Mouse (Mus musculus): ENCODE results near the gene Lrrc55. TPM values are rescaled to one million over a fixed set of nuclear protein-coding genes. Genes with fewer than 3 reads are reported as not detected.
"Not testable (repeated sequence)": the region's sequence is repeated elsewhere in the genome, so short reads cannot be mapped to it uniquely, and the experiment has no call there.

Gene Lrrc55
- polyA plus RNA-seq (2012; rRNA removed), result 0.20 and 0.38 TPM in 2 replicates

GRCm38 (mm10) chr2:85196901-85197300 is at the start of gene Lrrc55:
Gene Lrrc55, minus strand, starts transcription at chr2:85197197.
- DNase-seq (ENCODE audit: low read depth), result no peak

DNA sequence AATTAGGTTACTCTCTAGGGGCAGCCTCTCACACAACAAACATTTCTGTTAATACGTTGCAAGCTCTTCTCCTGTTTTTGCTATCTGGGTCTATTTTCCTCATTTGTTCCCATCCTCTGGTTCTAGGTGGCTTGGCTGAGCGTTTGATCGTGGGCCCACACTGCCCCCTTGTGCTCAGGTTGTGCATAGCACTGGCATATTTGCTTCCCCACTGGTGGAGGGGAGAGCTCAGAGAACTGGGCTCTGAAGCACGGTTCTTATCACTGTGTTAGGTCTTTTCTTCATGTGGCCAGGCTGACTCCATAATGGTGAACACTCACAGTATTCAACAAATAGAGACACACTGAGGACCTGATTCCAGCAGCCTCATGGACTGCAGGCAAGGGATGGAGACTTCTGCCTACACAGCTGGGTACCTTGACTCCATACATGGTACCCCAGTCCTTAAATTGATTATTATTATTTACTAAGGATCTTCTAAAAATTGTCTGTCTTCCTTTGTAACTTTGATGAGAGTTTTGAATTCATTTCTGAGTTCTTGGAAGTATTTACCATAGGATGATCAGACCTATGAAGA is 49.6 kb upstream of the Lrrc55 start:
- DNase-seq (ENCODE audit: low read depth), result no peak

GRCm38 (mm10) chr2:85245737-85246136 is 48.7 kb upstream of the Lrrc55 start:
- DNase-seq (ENCODE audit: low read depth), result no peak

GRCm38 (mm10) chr2:85238068-85238667 is 41.2 kb upstream of the Lrrc55 start:
- DNase-seq (ENCODE audit: low read depth), result no peak

- DNase-seq (ENCODE audit: low read depth), result not testable (repeated sequence)
These were observed 40.2 kb upstream of the Lrrc55 start for GRCm38 (mm10) chr2:85237231-85237630.

DNA sequence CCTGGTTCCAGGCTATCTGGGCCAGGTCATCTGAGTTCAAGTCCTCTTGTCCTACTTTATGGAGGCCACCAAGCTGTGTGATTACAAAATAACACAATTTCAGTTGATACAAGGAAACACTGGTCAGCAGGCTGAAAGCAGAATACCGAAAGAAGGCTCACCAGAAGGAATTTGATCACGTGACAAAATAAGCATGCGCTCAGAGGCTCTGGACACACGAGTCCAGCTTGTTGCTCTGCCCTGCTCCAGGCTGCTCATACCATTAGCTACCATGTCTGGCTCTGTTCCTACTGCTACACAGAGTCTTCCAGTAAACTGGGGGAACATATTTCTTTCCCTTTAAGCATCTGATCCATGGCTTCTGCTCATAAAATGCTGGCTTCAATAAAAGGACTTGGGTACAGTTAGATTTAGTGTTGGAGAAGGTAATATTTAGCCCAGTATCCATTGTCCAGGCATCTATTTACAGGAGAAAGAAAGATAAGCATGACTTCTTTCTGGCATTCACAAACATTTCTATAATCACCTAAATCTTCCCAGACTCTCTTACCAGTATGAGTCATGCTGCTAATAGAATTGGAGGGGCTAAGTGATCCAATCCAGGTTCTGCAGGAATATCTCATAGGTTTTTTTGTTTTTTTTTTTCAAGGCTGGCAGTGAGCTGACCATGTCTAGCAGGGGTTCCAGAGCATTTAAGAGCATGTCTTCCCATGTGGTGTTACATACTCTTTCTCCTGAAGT is 33.9 kb upstream of the Lrrc55 start:
- no peak for DNase-seq (ENCODE audit: low read depth)

DNA sequence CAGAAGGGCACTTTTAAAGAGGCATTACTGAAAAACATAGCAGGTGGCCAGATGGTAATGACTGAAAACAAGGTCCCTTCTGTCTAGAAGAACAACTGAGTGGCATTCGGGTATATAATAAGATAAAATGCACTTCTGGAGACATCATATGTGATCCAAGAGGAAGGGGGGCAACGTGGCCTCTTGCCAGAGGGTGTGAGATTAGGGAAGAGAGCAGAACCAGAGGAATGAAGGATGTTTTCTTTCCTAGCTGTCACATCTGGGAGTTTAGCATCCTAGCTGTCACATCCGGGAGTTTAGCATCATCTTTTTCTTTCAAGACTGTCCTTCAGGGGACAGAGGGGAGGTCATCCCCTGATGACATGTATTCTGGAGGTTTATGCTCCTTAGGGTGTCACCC is 32.6 kb upstream of the Lrrc55 start:
- DNase-seq (ENCODE audit: low read depth), result no peak

DNA sequence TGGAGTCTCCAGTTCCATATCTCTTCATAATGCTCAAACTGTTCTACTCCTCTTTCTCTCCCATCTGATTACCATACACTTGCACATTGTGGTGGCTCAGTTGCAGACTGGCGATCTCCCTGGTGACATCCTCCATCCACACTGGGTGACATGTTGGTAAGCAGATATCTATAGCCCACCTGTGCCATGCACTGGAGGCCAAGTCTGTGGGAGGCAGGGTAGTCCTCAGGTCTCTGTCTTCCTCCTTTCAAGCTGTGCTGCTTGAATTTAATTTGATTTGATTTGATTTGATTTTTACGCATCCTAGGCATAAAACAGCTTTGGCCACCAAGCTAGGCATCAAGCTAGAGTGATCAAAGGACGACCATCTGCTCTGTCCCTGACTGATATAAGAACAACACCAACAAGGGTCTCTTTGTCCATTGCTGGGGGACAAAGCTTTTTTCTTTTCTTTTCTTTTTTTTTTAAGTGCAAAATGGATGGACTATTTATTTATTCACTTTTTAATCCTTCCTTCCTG is 30.9 kb upstream of the Lrrc55 start:
- DNase-seq (ENCODE audit: low read depth), result no peak

GRCm38 (mm10) chr2:85224221-85225179 is 27.5 kb upstream of the Lrrc55 start:
- no peak for DNase-seq (ENCODE audit: low read depth)

- DNase-seq (ENCODE audit: low read depth), result no peak
These were observed 19.6 kb upstream of the Lrrc55 start for GRCm38 (mm10) chr2:85216606-85217005.

- DNase-seq (ENCODE audit: low read depth), result no peak
These were observed 16.7 kb upstream of the Lrrc55 start for GRCm38 (mm10) chr2:85213746-85214145.

DNA sequence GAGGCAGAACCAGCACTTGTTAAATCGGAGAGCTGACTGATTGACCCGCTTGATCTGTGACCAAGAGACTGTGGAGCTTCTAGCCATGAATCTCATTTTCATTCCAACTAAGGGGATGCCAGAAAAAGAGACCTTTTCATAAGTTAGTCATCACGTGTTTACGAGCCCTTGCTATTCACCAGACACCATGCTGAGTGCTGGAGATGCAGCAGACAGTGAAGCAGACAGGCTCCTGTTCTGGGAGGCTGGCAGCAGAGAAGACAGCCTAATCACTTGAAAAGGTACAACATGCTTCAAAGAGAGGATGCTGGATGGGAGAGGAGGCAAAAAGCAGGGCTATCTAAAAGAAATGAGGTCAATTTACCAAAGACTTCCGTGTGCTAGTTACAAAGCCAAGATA is 12.3 kb upstream of the Lrrc55 start:
- DNase-seq (ENCODE audit: low read depth), result no peak

- DNase-seq (ENCODE audit: low read depth), result no peak
These were observed 8.2 kb upstream of the Lrrc55 start for GRCm38 (mm10) chr2:85205170-85205569.

GRCm38 (mm10) chr2:85198011-85198965 is 1.3 kb upstream of the Lrrc55 start:
- DNase-seq (ENCODE audit: low read depth), result no peak

DNA sequence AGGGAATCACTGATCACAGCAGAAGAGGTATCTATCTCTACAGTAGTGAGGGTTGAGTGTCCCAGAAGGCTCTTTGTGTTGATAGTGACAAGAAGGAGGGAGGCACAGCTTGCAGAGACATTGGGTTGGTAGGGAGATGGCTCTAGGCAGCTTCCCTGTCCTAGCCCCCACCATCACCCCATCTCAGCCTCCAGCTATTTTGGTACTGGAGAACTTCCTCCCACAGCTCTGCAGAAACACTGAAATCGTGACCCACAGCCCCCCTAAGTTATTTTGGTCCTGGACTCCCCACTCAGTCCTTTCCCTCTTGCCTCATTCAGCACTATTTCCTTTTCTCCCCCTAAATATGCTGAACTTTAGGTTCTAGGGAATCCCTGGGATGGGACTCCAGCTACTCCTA is 2.4 kb downstream of the Lrrc55 start:
- DNase-seq (ENCODE audit: low read depth), result no peak

- DNase-seq (ENCODE audit: low read depth), result no peak
These were observed 9.3 kb downstream of the Lrrc55 start for GRCm38 (mm10) chr2:85187582-85188151.

DNA sequence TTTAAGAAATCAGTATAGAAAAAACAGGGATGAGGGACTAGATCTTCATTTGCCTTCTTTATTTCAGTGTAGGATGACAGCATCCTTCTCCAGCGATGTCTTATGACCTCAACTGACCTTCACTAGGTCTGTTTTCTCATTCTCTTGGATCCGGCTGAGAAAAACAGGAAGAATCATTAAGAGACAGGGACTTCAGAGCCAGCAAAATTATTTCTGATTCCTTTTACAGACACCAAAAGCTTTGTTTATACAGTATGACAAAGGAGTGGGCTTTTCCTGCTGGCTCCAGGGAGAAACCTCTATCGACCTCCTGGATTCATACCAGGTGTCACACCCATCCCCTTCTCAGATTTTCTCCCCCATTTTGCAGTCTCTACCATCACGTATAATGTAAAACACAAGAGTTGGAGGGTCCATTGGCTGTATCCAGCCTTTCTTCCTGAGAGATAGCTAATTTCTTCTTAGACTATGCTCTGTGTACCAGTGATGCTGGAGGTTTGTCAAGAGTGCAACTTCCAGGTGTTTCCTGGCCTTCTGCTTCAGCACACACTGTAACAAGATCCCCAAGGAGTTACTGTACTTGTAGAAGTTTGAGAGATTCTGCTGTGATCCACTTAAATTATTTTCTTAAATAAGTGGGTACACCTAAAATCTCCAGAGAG is 18.7 kb downstream of the Lrrc55 start:
- DNase-seq (ENCODE audit: low read depth), result no peak

GRCm38 (mm10) chr2:85173545-85173944 is 23.5 kb downstream of the Lrrc55 start:
- no peak for DNase-seq (ENCODE audit: low read depth)

- no peak for DNase-seq (ENCODE audit: low read depth)
These were observed 24.3 kb downstream of the Lrrc55 start for GRCm38 (mm10) chr2:85172763-85173103.

All from gonadal fat pad, adult 2 months (tissue).